Mouse (Mus musculus) forebrain, embryonic 16.5 days (tissue): ENCODE results near the gene Ehd1. TPM values are rescaled to one million over a fixed set of nuclear protein-coding genes. Genes with fewer than 3 reads are reported as not detected.

Experiments
- ATAC-seq: fragments of 200-750 bp; cut with Nextera tagmentation; 2 replicates; pipeline ENCODE4 v1.8.0; 2017; ENCODE audit warnings: mild to moderate bottlenecking, moderate library complexity
- H3K27ac ChIP-seq: fragments of 300-500 bp; sonication (generic); 2 replicates; pipeline ENCODE4 v1.5.1; 2014; ENCODE audit warnings: low read length, control low read depth
- H3K27me3 ChIP-seq: fragments of 300-500 bp; sonication (generic); replicated peaks from 2 replicates; pipeline ENCODE4 v1.6.1; 2014; ENCODE audit warnings: low read length; ENCODE audit not compliant: control insufficient read depth, insufficient read depth
- H3K36me3 ChIP-seq: fragments of 300-500 bp; sonication (generic); 2 replicates; pipeline ENCODE4 v1.6.1; 2014; ENCODE audit not compliant: control insufficient read depth, insufficient read depth
- H3K4me1 ChIP-seq: fragments of 300-500 bp; sonication (generic); replicated peaks from 2 replicates; pipeline ENCODE4 v1.6.1; 2014; ENCODE audit warnings: low read length; ENCODE audit not compliant: control insufficient read depth, insufficient read depth
- H3K4me2 ChIP-seq: fragments of 300-500 bp; sonication (generic); 2 replicates; pipeline ENCODE4 v1.6.1; 2014; ENCODE audit warnings: mild to moderate bottlenecking, low read length, control low read depth
- H3K4me3 ChIP-seq: fragments of 300-500 bp; sonication (generic); replicated peaks from 2 replicates; pipeline ENCODE4 v1.5.1; 2014; ENCODE audit warnings: mild to moderate bottlenecking, low read length, control low read depth
- H3K9ac ChIP-seq: fragments of 300-500 bp; sonication (generic); replicated peaks from 2 replicates; pipeline ENCODE4 v1.6.1; 2014; ENCODE audit warnings: low read depth, low read length, control low read depth
- H3K9me3 ChIP-seq: fragments of 300-500 bp; sonication (generic); 2 replicates; pipeline ENCODE4 v1.6.1; 2016; ENCODE audit warnings: low read length; ENCODE audit not compliant: control insufficient read depth
- WGBS: fragments of 180-500 bp; shearing (Covaris S2); extraction: QIAGEN DNeasy Blood & Tissue Kit; methylation state at CpG from one replicate; pipeline ENCODE4 v1.1.7; 2014; 5-methylcytosine and 5-hydroxymethylcytosine counted together
- polyA plus RNA-seq: library from polyadenylated mRNA; unstranded; fragments of >200 nt; fragmentation: Nextera tagmentation; extraction: Ambion mirVana; gene quantifications from 2 replicates; pipeline ENCODE4 v1.2.1, GENCODE M21; 2015

The Ehd1 gene
- polyA plus RNA-seq, 1 experiment from 2014 or later: 105 TPM

DNA sequence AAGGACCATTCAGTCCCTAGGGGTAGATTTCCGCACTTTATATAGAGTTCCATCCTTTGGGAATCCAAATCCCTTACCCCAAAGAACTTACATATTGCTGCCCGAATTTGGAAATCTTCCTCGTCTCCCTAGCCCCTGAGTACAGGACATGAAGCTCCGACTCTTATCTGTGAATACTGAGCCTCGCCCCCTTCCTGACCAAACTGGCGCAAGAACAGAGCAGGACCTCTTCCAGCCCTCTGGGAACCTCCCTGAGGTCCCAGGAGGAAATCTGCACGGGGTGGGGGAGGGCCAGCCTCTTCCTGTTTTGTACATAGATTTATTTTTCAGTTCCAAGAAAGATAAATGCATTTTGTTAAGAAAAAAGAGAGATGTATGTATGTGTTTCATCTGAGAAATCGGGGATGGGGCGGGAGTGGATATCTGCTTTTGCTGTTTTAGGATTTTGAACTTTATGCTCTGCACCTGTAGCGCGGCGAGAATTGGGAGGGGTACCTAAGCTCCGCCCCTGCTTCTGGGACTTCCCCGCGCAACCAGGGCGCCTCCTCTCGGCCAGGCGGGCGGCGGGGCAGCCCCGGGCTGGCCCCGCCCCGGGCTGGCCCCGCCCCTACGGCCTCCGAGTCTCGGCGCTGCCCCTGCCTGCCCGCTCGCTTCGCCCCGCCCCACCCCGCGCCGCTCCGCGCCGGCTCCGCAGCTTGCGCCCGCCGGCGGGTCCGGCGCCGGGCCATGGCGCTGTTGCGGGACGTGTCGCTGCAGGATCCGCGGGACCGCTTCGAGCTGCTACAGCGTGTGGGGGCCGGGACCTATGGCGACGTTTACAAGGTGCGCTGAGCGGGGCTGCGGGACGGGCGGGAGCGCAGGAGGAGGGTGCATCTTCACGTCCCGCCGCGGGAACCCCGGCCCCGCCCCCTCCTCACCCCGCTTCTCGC is 64.3 kb downstream of the Ehd1 start, which contains the start of gene Map4k2:
Gene Map4k2, plus strand, starts transcription at position 612 of the 929 bp plus-strand sequence.
- ATAC-seq: peak; percentile 67
- Histone ChIP-seq H3K4me3 (peak within 1 kb of the TSS; percentile 50), H3K27me3 (no peaks in the 10 kb centered on the region), H3K9ac (peak within 1 kb of the TSS; percentile 65), H3K4me2 (peak within 1 kb of the TSS; percentile 78), H3K4me1 (peaks cover 24% of the 10 kb centered on the region), H3K27ac (no peak within 1 kb of the TSS), H3K9me3 (no peaks in the 10 kb centered on the region), H3K36me3 (peaks cover 24% of the 10 kb centered on the region)
- 8% methylated on average over 69 of the region's 72 CpGs for WGBS

DNA sequence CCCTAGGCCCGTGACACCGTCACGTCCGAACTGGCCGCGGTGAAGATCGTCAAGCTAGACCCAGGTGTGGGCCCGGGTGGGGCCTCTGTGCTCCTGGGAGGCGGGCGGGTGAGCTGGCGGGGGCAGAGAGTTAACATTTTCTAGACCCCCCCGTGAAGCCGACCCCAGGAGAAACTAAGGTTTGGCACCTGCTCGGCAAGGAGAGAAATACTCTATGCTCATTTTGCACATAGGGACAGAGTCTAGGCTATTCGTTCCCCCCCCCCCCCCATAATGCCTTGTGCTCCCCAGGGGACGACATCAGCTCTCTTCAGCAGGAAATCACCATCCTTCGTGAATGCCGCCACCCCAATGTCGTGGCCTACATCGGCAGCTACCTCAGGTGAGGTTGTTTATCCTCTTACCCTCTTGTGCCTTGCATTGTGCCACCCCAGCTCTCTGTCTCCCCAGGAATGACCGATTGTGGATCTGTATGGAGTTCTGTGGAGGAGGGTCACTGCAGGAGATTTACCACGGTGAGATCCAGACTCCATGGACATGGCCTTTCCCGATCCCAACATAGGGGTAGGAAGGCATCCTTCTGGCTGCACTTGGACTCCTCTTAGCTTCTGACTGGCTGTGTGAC is 65.0 kb downstream of the Ehd1 start:
- H3K27ac ChIP-seq: no peak overlapping the region

GRCm38 (mm10) chr19:6342276-6342933 is 65.9 kb downstream of the Ehd1 start:
- peaks cover 34% of the 10 kb centered on the region for H3K36me3 ChIP-seq
- no peak for ATAC-seq
- no peak overlapping the region for H3K9ac ChIP-seq
- 81% methylated on average over 5 of the region's 5 CpGs for WGBS
- H3K27me3 ChIP-seq: no peaks in the 10 kb centered on the region
- H3K9me3 ChIP-seq: no peaks in the 10 kb centered on the region
- H3K27ac ChIP-seq: no peak overlapping the region
- H3K4me1 ChIP-seq: peaks cover 8% of the 10 kb centered on the region
- H3K4me2 ChIP-seq: no peak overlapping the region
- H3K4me3 ChIP-seq: no peak overlapping the region

More for the DNA sequence above, 65.0 kb downstream of the Ehd1 start:
- Histone ChIP-seq H3K9ac (peak overlapping the region; percentile 65), H3K9me3 (no peaks in the 10 kb centered on the region), H3K4me2 (peak overlapping the region; percentile 78), H3K27me3 (no peaks in the 10 kb centered on the region), H3K36me3 (peaks cover 30% of the 10 kb centered on the region), H3K4me3 (peak overlapping the region; percentile 50), H3K4me1 (peaks cover 16% of the 10 kb centered on the region)
- ATAC-seq: 0 out of 2 replicates have a peak, but pooled peaks have one; percentile 5
- 11% methylated on average over 22 of the region's 23 CpGs for WGBS

DNA sequence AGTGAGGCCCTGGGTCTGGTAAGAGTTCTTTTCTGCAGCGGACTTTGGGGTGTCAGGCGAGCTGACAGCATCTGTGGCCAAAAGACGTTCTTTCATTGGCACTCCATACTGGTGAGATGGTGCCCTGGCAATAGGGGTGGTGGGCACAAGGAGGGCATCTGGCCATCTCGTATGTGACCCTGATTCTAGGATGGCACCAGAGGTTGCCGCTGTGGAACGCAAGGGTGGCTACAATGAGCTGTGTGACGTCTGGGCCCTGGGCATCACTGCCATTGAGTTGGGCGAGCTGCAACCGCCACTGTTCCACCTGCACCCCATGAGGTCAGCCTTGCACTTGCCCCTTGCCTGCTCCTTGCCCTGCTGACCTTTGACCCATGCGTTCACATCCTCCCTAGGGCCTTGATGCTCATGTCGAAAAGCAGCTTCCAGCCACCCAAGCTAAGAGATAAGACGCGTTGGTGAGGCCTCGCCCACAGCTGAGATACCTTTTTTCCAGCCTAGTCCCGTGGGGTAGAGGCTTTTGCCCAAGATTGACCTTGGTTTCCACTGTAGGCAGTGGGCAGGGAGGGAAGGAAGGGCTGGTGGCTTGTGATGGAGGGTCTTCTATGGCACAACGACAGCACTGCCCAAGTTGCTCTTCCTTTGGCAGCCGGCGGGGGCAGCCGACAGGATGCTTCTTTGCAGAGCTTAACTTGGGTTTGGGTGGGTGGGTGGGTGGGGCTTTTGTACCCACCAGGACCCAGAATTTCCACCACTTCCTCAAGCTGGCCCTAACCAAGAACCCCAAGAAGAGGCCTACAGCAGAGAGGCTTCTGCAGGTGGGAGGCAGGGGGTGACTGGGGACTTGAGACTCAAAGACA is 66.8 kb downstream of the Ehd1 start:
- H3K4me2 ChIP-seq: no peak overlapping the region
- no peak overlapping the region for H3K9ac ChIP-seq
- 91% methylated on average over 19 of the region's 19 CpGs for WGBS
- no peaks in the 10 kb centered on the region for H3K27me3 ChIP-seq
- peaks cover 7% of the 10 kb centered on the region for H3K4me1 ChIP-seq
- H3K4me3 ChIP-seq: no peak overlapping the region
- peaks cover 28% of the 10 kb centered on the region for H3K36me3 ChIP-seq
- no peaks in the 10 kb centered on the region for H3K9me3 ChIP-seq
- no peak overlapping the region for H3K27ac ChIP-seq
- no peak for ATAC-seq

DNA sequence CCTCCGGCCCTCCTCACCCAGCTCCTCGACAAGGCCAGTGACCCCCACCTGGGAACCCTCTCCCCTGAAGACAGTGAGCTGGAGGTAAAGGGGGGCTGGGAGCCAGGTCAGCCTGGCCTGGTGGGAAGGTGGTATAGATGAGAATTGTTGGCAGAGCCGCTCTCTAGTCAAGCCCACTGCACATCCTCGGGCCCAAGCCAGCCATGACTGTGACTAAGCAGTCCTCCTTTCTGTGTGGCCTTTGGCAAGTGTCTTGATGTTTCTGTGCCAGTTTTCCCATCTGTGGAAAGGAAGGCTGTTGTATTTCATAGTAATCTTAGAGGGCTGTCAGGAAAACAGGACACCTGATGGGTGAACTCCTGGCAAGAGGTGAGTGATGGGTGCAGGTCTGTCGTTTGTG is 67.5 kb downstream of the Ehd1 start:
- no peak for ATAC-seq
- no peak overlapping the region for H3K27ac ChIP-seq
- no peaks in the 10 kb centered on the region for H3K27me3 ChIP-seq
- H3K36me3 ChIP-seq: peaks cover 24% of the 10 kb centered on the region
- H3K4me2 ChIP-seq: no peak overlapping the region
- H3K9ac ChIP-seq: no peak overlapping the region
- WGBS: 94% methylated on average over 5 of the region's 5 CpGs
- H3K9me3 ChIP-seq: no peaks in the 10 kb centered on the region
- peaks cover 7% of the 10 kb centered on the region for H3K4me1 ChIP-seq
- H3K4me3 ChIP-seq: no peak overlapping the region

DNA sequence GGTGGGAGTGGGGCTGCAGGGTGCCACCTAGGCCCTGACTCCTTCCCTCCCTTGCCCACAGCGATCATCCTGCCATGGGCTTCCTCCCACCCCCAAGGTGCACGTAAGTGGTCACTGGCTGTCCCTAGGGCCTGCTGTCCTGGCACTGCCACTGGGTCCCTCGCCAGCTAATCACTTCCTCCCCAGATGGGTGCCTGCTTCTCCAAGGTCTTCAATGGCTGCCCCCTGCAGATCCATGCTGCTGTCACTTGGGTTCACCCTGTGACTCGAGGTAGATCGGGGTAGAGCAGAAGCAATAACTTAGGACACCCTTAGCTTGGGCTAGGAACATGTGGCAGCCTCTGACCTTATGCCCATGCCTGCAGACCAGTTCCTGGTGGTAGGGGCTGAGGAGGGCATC is 69.5 kb downstream of the Ehd1 start:
- no peak overlapping the region for H3K27ac ChIP-seq
- no peak overlapping the region for H3K4me3 ChIP-seq
- H3K36me3 ChIP-seq: peaks cover 20% of the 10 kb centered on the region
- H3K4me1 ChIP-seq: peaks cover 5% of the 10 kb centered on the region
- ATAC-seq: no peak
- H3K27me3 ChIP-seq: no peaks in the 10 kb centered on the region
- H3K9me3 ChIP-seq: no peaks in the 10 kb centered on the region
- no peak overlapping the region for H3K4me2 ChIP-seq
- 93% methylated on average over 5 of the region's 5 CpGs for WGBS
- no peak overlapping the region for H3K9ac ChIP-seq

GRCm38 (mm10) chr19:6346661-6347060 is 70.1 kb downstream of the Ehd1 start:
- H3K9ac ChIP-seq: no peak overlapping the region
- no peak overlapping the region for H3K27ac ChIP-seq
- no peak overlapping the region for H3K4me2 ChIP-seq
- H3K4me3 ChIP-seq: no peak overlapping the region
- no peak for ATAC-seq
- no peaks in the 10 kb centered on the region for H3K4me1 ChIP-seq
- H3K27me3 ChIP-seq: no peaks in the 10 kb centered on the region
- WGBS: 92% methylated on average over 10 of the region's 10 CpGs
- H3K9me3 ChIP-seq: no peaks in the 10 kb centered on the region
- peaks cover 20% of the 10 kb centered on the region for H3K36me3 ChIP-seq

- Histone ChIP-seq H3K27me3 (no peaks in the 10 kb centered on the region), H3K9ac (no peak overlapping the region), H3K36me3 (peaks cover 20% of the 10 kb centered on the region), H3K4me2 (no peak overlapping the region), H3K4me3 (no peak overlapping the region), H3K9me3 (no peaks in the 10 kb centered on the region), H3K27ac (no peak overlapping the region), H3K4me1 (no peaks in the 10 kb centered on the region)
- WGBS: 98% methylated on average over 4 of the region's 4 CpGs
- ATAC-seq: no peak
Measured at GRCm38 (mm10) chr19:6347615-6348014, 71.1 kb downstream of the Ehd1 start.
